Mouse (Mus musculus): ENCODE measurements around the gene Pde4b.

DNA sequence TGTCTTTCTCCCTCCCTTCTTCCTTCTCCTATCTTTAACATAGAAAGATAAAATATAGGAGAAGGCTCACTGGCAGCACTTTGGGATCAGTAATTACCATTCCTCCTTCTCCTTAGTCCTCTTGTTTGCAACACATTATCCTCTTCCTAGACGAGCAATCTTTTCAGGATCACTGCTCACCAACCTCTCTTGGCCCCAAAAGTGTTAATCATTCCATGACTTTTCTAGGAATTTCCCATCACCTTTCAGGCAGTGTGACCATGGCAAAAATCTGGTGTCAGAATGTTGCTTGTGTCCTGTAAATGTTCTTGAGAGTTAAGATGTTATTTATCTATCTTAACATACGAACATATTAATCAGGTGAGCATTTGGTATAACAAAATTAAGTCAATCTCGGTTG is 369.1 kb downstream of the Pde4b start:
- TF ChIP-seq CTCF (IDR thresholded peaks at IDR 0.05; ENCODE audit: control insufficient read depth, insufficient read depth, low read length) (no peak), POLR2A (IDR thresholded peaks at IDR 0.05; ENCODE audit: borderline replicate concordance, control insufficient read depth, low read depth, low read length) (no peak)
